Mouse (Mus musculus): ENCODE measurements at regions not wholly inside any gene's neighbourhood (a gene's known extent, or its start where the extent isn't known, plus 50 kb on each side); places are given as distances from the start of the nearest gene placed in this dataset.
A peak's percentile ranks its signal among the peaks of the same experiment; 100 is the strongest.

- DNase-seq: no peak
- peaks cover 7% of the 10 kb centered on the region for H3K36me3 ChIP-seq (ENCODE audit: control insufficient read depth, insufficient read depth, low read length)
- intact Hi-C loops (cut with DNase I): no loop called here
- H3K4me1 ChIP-seq (ENCODE audit: control insufficient read depth, insufficient read depth, low read length): peaks cover 5% of the 10 kb centered on the region; the same call in 1 of the 2 replicates
- no peak overlapping the region for H3K9ac ChIP-seq (ENCODE audit: low read depth, low read length)
- H3K27ac ChIP-seq: peak overlapping the region; percentile 29
- no peaks in the 10 kb centered on the region for H3K79me2 ChIP-seq (replicated peaks; ENCODE audit: control insufficient read depth, insufficient read depth, low read length)
- H3K4me3 ChIP-seq: no peak overlapping the region
- WGBS: 66% methylated on average over 12 of the region's 12 CpGs
- TF ChIP-seq EP300 (IDR thresholded peaks at IDR 0.05; ENCODE audit: insufficient read depth, low read depth, low read length) (no peak), CTCF (IDR thresholded peaks at IDR 0.05) (no peak), POLR2A (IDR thresholded peaks at IDR 0.05; ENCODE audit: insufficient read depth, low read depth, low read length) (no peak)
- H3K27me3 ChIP-seq (ENCODE audit: control insufficient read depth, insufficient read depth, low read length): no peaks in the 10 kb centered on the region
Measured at GRCm38 (mm10) chr5:43088650-43089397, 144.1 kb upstream of the Cpeb2 start.

DNA sequence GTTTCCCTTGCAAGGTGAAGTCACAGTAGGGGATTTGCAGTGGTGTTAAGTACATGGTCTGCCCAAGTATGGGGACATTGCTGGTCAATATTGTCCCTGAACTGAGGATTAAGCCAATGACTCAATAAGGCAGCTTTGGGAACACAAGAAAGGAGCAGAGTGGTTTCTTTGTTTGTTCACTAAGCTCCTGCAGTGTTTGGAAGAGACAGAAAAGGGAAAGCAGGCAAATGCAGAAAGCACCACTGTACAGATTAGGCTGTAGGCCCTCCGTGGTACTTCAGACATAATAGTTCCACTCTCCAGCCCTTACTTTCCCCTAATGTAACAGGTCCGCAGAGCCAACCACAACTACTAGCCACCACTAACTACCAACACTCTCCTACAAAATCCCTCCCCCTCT, 143.5 kb upstream of the Cpeb2 start:
- Histone ChIP-seq H3K36me3 (ENCODE audit: control insufficient read depth, insufficient read depth, low read length) (peaks cover 7% of the 10 kb centered on the region), H3K79me2 (replicated peaks; ENCODE audit: control insufficient read depth, insufficient read depth, low read length) (no peaks in the 10 kb centered on the region), H3K27ac (no peak overlapping the region), H3K4me3 (no peak overlapping the region), H3K4me1 (ENCODE audit: control insufficient read depth, insufficient read depth, low read length) (peaks cover 10% of the 10 kb centered on the region), H3K9ac (ENCODE audit: low read depth, low read length) (no peak overlapping the region), H3K27me3 (ENCODE audit: control insufficient read depth, insufficient read depth, low read length) (no peaks in the 10 kb centered on the region)
- no peak for DNase-seq
- intact Hi-C loops (cut with DNase I): no loop called here
- TF ChIP-seq EP300 (IDR thresholded peaks at IDR 0.05; ENCODE audit: insufficient read depth, low read depth, low read length): no peak
- no peak for TF ChIP-seq POLR2A (IDR thresholded peaks at IDR 0.05; ENCODE audit: insufficient read depth, low read depth, low read length)
- TF ChIP-seq CTCF (IDR thresholded peaks at IDR 0.05): no peak
- 86% methylated on average over 2 of the region's 2 CpGs for WGBS

DNA sequence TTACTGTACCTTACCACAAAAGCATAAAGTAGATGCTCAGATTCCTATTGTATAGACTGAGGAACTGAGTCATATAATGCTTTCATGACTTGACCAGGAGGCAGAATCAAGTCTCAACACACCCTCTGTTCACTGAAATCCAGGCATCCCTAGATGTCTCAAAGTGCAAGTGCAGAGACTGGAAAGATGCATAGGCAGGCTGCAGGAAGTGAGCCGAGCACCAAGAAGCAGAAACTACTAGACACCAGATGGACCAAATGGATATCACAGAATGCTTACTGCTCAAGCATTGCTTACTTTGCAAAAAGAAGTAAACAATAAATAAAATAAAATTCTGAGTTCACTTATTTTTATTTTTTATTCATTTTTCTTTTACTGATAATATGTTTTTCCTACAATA, 143.0 kb upstream of the Cpeb2 start:
- TF ChIP-seq CTCF (IDR thresholded peaks at IDR 0.05) (no peak), EP300 (IDR thresholded peaks at IDR 0.05; ENCODE audit: insufficient read depth, low read depth, low read length) (no peak), POLR2A (IDR thresholded peaks at IDR 0.05; ENCODE audit: insufficient read depth, low read depth, low read length) (no peak)
- WGBS: 73% methylated on average over 1 of the region's 1 CpGs
- Histone ChIP-seq H3K36me3 (ENCODE audit: control insufficient read depth, insufficient read depth, low read length) (peaks cover 10% of the 10 kb centered on the region), H3K9ac (ENCODE audit: low read depth, low read length) (no peak overlapping the region), H3K4me1 (ENCODE audit: control insufficient read depth, insufficient read depth, low read length) (peaks cover 15% of the 10 kb centered on the region), H3K79me2 (replicated peaks; ENCODE audit: control insufficient read depth, insufficient read depth, low read length) (no peaks in the 10 kb centered on the region), H3K27me3 (ENCODE audit: control insufficient read depth, insufficient read depth, low read length) (no peaks in the 10 kb centered on the region), H3K27ac (no peak overlapping the region), H3K4me3 (no peak overlapping the region)
- no peak for DNase-seq
- intact Hi-C loops (cut with DNase I): loop anchor here (10.0 kb wide), 1 partner anchor 145 kb away; the partner anchor contains the start of gene Cpeb2

DNA sequence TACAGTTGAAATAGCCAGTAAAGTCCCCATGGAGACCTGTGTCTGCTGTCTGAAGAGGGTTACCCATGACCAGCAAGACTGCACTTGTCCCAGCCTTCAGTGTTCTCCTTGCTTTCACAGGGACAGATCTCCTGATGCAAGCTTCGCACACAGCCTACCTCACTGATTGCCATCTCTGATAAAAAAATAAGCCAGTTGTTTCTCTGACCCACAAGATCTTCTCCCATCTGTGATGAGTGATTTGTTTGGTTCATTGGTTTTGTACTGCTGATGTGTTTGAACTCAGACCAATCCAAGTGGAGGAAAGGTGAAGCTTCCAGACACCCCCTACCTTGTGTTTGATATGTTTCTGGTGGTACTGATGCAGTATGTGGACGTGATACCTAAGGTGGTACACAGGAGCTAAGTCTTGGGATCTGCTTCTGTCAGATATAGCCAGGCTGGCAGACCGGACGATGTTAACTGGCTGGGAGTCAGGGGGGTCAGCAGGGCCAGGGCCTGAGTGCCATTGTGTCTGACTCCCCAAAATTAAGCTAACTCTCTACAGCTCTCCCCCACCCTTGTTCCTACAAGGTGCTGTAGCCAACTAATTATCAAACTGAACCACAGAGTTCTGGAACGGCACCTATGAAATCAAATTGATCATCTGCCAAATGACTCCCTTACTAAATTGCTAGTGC, 139.2 kb upstream of the Cpeb2 start:
- Histone ChIP-seq H3K36me3 (ENCODE audit: control insufficient read depth, insufficient read depth, low read length) (peaks cover 5% of the 10 kb centered on the region), H3K9ac (ENCODE audit: low read depth, low read length) (0 out of 2 replicates have a peak overlapping the region, but pooled peaks have one; percentile 2), H3K4me1 (ENCODE audit: control insufficient read depth, insufficient read depth, low read length) (peaks cover 12% of the 10 kb centered on the region), H3K27ac (peak overlapping the region; percentile 67), H3K27me3 (ENCODE audit: control insufficient read depth, insufficient read depth, low read length) (no peaks in the 10 kb centered on the region), H3K4me3 (no peak overlapping the region), H3K79me2 (replicated peaks; ENCODE audit: control insufficient read depth, insufficient read depth, low read length) (no peaks in the 10 kb centered on the region)
- WGBS: 40% methylated on average over 5 of the region's 5 CpGs
- intact Hi-C loops (cut with DNase I): loop anchor here (10.0 kb wide), 1 partner anchor 141 kb away; the partner anchor contains the start of gene Cpeb2
- no peak for DNase-seq
- no peak for TF ChIP-seq EP300 (IDR thresholded peaks at IDR 0.05; ENCODE audit: insufficient read depth, low read depth, low read length)
- TF ChIP-seq POLR2A (IDR thresholded peaks at IDR 0.05; ENCODE audit: insufficient read depth, low read depth, low read length): no peak
- TF ChIP-seq CTCF (IDR thresholded peaks at IDR 0.05): no peak

DNA sequence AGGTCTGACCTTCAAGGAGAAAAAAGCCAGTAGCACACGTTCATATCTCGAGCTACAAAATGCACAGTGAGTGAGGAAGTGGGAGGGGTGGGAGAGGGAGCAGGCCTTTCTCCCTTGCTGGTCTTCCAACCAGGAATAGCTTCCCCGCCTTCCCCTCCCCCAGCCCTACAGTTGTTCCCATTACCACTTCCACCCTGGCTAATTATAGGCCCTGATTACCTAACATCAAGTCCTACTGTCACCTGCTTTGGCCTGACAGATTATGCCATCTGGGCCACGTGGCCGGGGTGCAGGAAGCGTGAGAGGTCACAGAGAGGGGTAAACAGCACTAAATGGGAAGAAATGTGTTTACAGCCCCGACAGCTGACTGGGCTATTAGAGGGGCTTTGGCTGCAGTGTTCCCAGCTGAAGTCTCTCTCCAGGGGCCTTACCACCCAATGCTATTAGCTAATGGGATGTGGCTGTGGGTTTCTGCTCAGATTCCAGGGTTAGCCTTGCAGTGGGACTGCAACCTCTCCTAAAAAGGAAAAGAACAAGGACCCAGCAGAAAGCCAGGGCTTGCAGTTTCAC, 138.6 kb upstream of the Cpeb2 start:
- WGBS: 9% methylated on average over 7 of the region's 7 CpGs
- no peak overlapping the region for H3K9ac ChIP-seq (ENCODE audit: low read depth, low read length)
- DNase-seq: peak; percentile 45 to 68
- H3K36me3 ChIP-seq (ENCODE audit: control insufficient read depth, insufficient read depth, low read length): peaks cover 5% of the 10 kb centered on the region
- no peaks in the 10 kb centered on the region for H3K27me3 ChIP-seq (ENCODE audit: control insufficient read depth, insufficient read depth, low read length)
- intact Hi-C loops (cut with DNase I): loop anchor here (10.0 kb wide), 1 partner anchor 140 kb away; the partner anchor contains the start of gene Cpeb2
- H3K4me3 ChIP-seq: no peak overlapping the region
- TF ChIP-seq CTCF (IDR thresholded peaks at IDR 0.05) (no peak), POLR2A (IDR thresholded peaks at IDR 0.05; ENCODE audit: insufficient read depth, low read depth, low read length) (no peak), EP300 (IDR thresholded peaks at IDR 0.05; ENCODE audit: insufficient read depth, low read depth, low read length) (peak; percentile 96)
- peaks cover 12% of the 10 kb centered on the region for H3K4me1 ChIP-seq (ENCODE audit: control insufficient read depth, insufficient read depth, low read length)
- no peaks in the 10 kb centered on the region for H3K79me2 ChIP-seq (replicated peaks; ENCODE audit: control insufficient read depth, insufficient read depth, low read length)
- H3K27ac ChIP-seq: peak overlapping the region; percentile 67
